Mouse (Mus musculus) MEL (cell line): ENCODE data around the gene Col15a1. TPM values are rescaled to one million over a fixed set of nuclear protein-coding genes. Genes with fewer than 3 reads are reported as not detected.

Source experiments
- DNase-seq: peaks from one replicate; pipeline ENCODE4 v3.0.0; 2011; ENCODE audit warnings: low read depth, low spot score
- H3K27ac ChIP-seq: 2 replicates; pipeline ENCODE4 v1.5.1; 2012; ENCODE audit warnings: low read depth, mild to moderate bottlenecking, control low read depth, low read length, moderate library complexity; ENCODE audit not compliant: control insufficient read depth
- H3K27me3 ChIP-seq, 2 experiments: fragments of 150-350 bp in 1 of 2; sonication (generic) in 1 of 2; 2 replicates each; pipeline ENCODE4 v1.6.1; 2012; ENCODE audit warnings: low read length in 2 of 2, mild to moderate bottlenecking in 2 of 2, improper control_type of control experiment in 1 of 2, moderate library complexity in 1 of 2; ENCODE audit not compliant: insufficient read depth in 2 of 2, control insufficient read depth in 1 of 2
- H3K36me3 ChIP-seq, 2 experiments: 2 replicates each; pipeline ENCODE4 v1.6.1; 2012 to 2014; ENCODE audit warnings: low read length in 2 of 2, improper control_type of control experiment in 1 of 2, inconsistent platforms in 1 of 2, mild to moderate bottlenecking in 1 of 2; ENCODE audit not compliant: insufficient read depth in 2 of 2, control insufficient read depth in 1 of 2
- H3K4me1 ChIP-seq, 2 experiments: fragments of 150-350 bp in 1 of 2; sonication (generic) in 1 of 2; 2 replicates each; pipeline ENCODE4 v1.6.1; 2012; ENCODE audit warnings: low read length in 2 of 2, improper control_type of control experiment in 1 of 2, mild to moderate bottlenecking in 1 of 2; ENCODE audit not compliant: insufficient read depth in 2 of 2, control insufficient read depth in 1 of 2
- H3K4me3 ChIP-seq, 2 experiments: fragments of 150-350 bp in 1 of 2; sonication (generic) in 1 of 2; 2 replicates each; pipeline ENCODE4 v1.5.1; 2012; ENCODE audit warnings: low read depth in 2 of 2, low read length in 2 of 2, mild to moderate bottlenecking in 2 of 2, moderate library complexity in 2 of 2, control low read depth in 1 of 2, improper control_type of control experiment in 1 of 2; ENCODE audit not compliant: control insufficient read depth in 1 of 2, insufficient read depth in 1 of 2
- H3K79me2 ChIP-seq: 2 replicates; pipeline ENCODE4 v1.6.1; 2012; ENCODE audit warnings: mild to moderate bottlenecking, low read length, moderate library complexity; ENCODE audit not compliant: control insufficient read depth, poor library complexity, insufficient read depth
- H3K9ac ChIP-seq: 2 replicates; pipeline ENCODE4 v1.6.1; 2012; ENCODE audit warnings: low read depth, mild to moderate bottlenecking, control low read depth, low read length, moderate library complexity; ENCODE audit not compliant: control insufficient read depth, poor library complexity, severe bottlenecking
- H3K9me3 ChIP-seq: fragments of 150-350 bp; sonication (generic); replicated peaks from 2 replicates; pipeline ENCODE4 v1.6.1; 2012; ENCODE audit warnings: mild to moderate bottlenecking, low read length, improper control_type of control experiment, moderate library complexity; ENCODE audit not compliant: insufficient read depth
- BHLHE40 ChIP-seq: IDR thresholded peaks from 2 replicates; pipeline ENCODE4 v1.6.1; 2012; ENCODE audit warnings: low read depth, mild to moderate bottlenecking, inconsistent platforms, low read length, improper control_type of control experiment, borderline replicate concordance
- EP300 ChIP-seq, 2 experiments: IDR thresholded peaks; 2 replicates each; pipeline ENCODE4 v1.6.1; 2011; ENCODE audit warnings: improper control_type of control experiment in 2 of 2, low read length in 2 of 2, low read depth in 1 of 2, mild to moderate bottlenecking in 1 of 2
- ETS1 ChIP-seq: IDR thresholded peaks from 2 replicates; pipeline ENCODE4 v1.6.1; 2012; ENCODE audit warnings: low read depth, mild to moderate bottlenecking, inconsistent platforms, low read length, improper control_type of control experiment, moderate library complexity
- GABPA ChIP-seq: IDR thresholded peaks from 2 replicates; pipeline ENCODE4 v1.6.1; 2012; ENCODE audit warnings: low read depth, mild to moderate bottlenecking, inconsistent platforms, low read length, improper control_type of control experiment, moderate library complexity
- GATA1 ChIP-seq: IDR thresholded peaks from 2 replicates; pipeline ENCODE4 v1.6.1; 2011; ENCODE audit warnings: low read depth, low read length, improper control_type of control experiment
- HCFC1 ChIP-seq: IDR thresholded peaks from 2 replicates; pipeline ENCODE4 v1.6.1; 2012; ENCODE audit warnings: low read depth, mild to moderate bottlenecking, inconsistent platforms, low read length, improper control_type of control experiment, moderate library complexity
- JUND ChIP-seq: IDR thresholded peaks from 2 replicates; pipeline ENCODE4 v1.6.1; 2011; ENCODE audit warnings: low read depth, mild to moderate bottlenecking, improper control_type of control experiment, low read length
- MAZ ChIP-seq: IDR thresholded peaks from 2 replicates; pipeline ENCODE4 v1.6.1; 2012; ENCODE audit warnings: low read depth, mild to moderate bottlenecking, inconsistent platforms, low read length, improper control_type of control experiment
- MEF2A ChIP-seq: IDR thresholded peaks from 2 replicates; pipeline ENCODE4 v1.6.1; 2014; ENCODE audit warnings: low read depth, mild to moderate bottlenecking, inconsistent platforms, low read length, improper control_type of control experiment; ENCODE audit not compliant: poor library complexity, insufficient replicate concordance, severe bottlenecking; ENCODE audit errors: extremely low read depth
- NELFE ChIP-seq: IDR thresholded peaks from 2 replicates; pipeline ENCODE4 v1.6.1; 2011; ENCODE audit warnings: low read depth, low read length, improper control_type of control experiment
- POLR2A ChIP-seq, 2 experiments: IDR thresholded peaks; 2 replicates each; pipeline ENCODE4 v1.6.1; 2011 to 2012; ENCODE audit warnings: low read length in 2 of 2, mild to moderate bottlenecking in 2 of 2, control low read depth in 1 of 2, improper control_type of control experiment in 1 of 2, low read depth in 1 of 2, moderate library complexity in 1 of 2; ENCODE audit not compliant: control insufficient read depth in 1 of 2, insufficient read depth in 1 of 2, poor library complexity in 1 of 2
- POLR2AphosphoS2 ChIP-seq: IDR thresholded peaks from 2 replicates; pipeline ENCODE4 v1.6.1; 2011; ENCODE audit warnings: low read length, improper control_type of control experiment
- RCOR1 ChIP-seq: IDR thresholded peaks from 2 replicates; pipeline ENCODE4 v1.6.1; 2012; ENCODE audit warnings: low read depth, mild to moderate bottlenecking, inconsistent platforms, low read length, improper control_type of control experiment
- SIN3A ChIP-seq: IDR thresholded peaks from 2 replicates; pipeline ENCODE4 v1.6.1; 2012; ENCODE audit warnings: low read length, improper control_type of control experiment, inconsistent platforms
- SMC3 ChIP-seq: IDR thresholded peaks from 2 replicates; pipeline ENCODE4 v1.6.1; 2011; ENCODE audit warnings: low read depth, low read length, improper control_type of control experiment
- TCF12 ChIP-seq: IDR thresholded peaks from 2 replicates; pipeline ENCODE4 v1.6.1; 2014; ENCODE audit warnings: low read depth, mild to moderate bottlenecking, inconsistent platforms, low read length, improper control_type of control experiment, moderate library complexity
- USF1 ChIP-seq: IDR thresholded peaks from 2 replicates; pipeline ENCODE4 v1.6.1; 2014; ENCODE audit warnings: low read depth, mild to moderate bottlenecking, inconsistent platforms, low read length, improper control_type of control experiment, moderate library complexity
- ZC3H11A ChIP-seq: IDR thresholded peaks from 2 replicates; pipeline ENCODE4 v1.6.1; 2012; ENCODE audit warnings: low read depth, mild to moderate bottlenecking, inconsistent platforms, low read length, improper control_type of control experiment
- ZKSCAN1 ChIP-seq: IDR thresholded peaks from 2 replicates; pipeline ENCODE4 v1.6.1; 2012; ENCODE audit warnings: low read depth, mild to moderate bottlenecking, inconsistent platforms, low read length, improper control_type of control experiment, moderate library complexity
- ZNF384 ChIP-seq: IDR thresholded peaks from 2 replicates; pipeline ENCODE4 v1.6.1; 2012; ENCODE audit warnings: low read depth, mild to moderate bottlenecking, inconsistent platforms, low read length, improper control_type of control experiment
- polyA plus RNA-seq, 2 experiments: library from polyadenylated mRNA; stranded (reverse) in 1 of 2; unstranded in 1 of 2; fragments of >175 nt in 1 of 2; fragments of >200 nt in 1 of 2; gene quantifications; 2 replicates each; pipeline versions ENCODE4 v1.2.1 to v1.2.4; 2012; ENCODE audit warnings: low replicate concordance in 2 of 2, low read depth in 1 of 2; ENCODE audit not compliant: insufficient read length in 2 of 2, insufficient read depth in 1 of 2, missing spikeins in 1 of 2
- total RNA-seq: library from RNA; depleted of rRNA; stranded (reverse); fragments of 300-350 nt; gene quantifications from 2 replicates; pipeline ENCODE4 v1.2.3, GENCODE M21; 2012

Gene Col15a1
- total and polyA plus RNA-seq, 3 experiments: 2.2 to 2.6 TPM; not detected in 1

- H3K9ac ChIP-seq: no peak overlapping the region
- no peak for DNase-seq
- no peaks in the 10 kb centered on the region for H3K79me2 ChIP-seq
- TF ChIP-seq GATA1: no peak
- no peak for TF ChIP-seq NELFE
- no peak for TF ChIP-seq SMC3
- TF ChIP-seq RCOR1: no peak
- no peak for TF ChIP-seq ETS1
- TF ChIP-seq ZKSCAN1: no peak
- no peak for TF ChIP-seq EP300 (IDR thresholded peaks at IDR 0.05; ENCODE audit: low read depth in 1 of 2, low read length in 2 of 2)
- TF ChIP-seq BHLHE40: no peak
- no peak for TF ChIP-seq JUND
- no peak for TF ChIP-seq HCFC1
- no peak for TF ChIP-seq POLR2AphosphoS2
- no peak for TF ChIP-seq ZC3H11A
- no peaks in the 10 kb centered on the region for H3K36me3 ChIP-seq
- H3K27me3 ChIP-seq: no peaks in the 10 kb centered on the region; a peak in 1 of 4 replicates
- H3K27ac ChIP-seq: no peak overlapping the region
- no peak overlapping the region for H3K4me3 ChIP-seq
- no peaks in the 10 kb centered on the region for H3K9me3 ChIP-seq
- H3K4me1 ChIP-seq: no peaks in the 10 kb centered on the region
These were observed 46.0 kb upstream of the Col15a1 start for GRCm38 (mm10) chr4:47161756-47162587.

DNA sequence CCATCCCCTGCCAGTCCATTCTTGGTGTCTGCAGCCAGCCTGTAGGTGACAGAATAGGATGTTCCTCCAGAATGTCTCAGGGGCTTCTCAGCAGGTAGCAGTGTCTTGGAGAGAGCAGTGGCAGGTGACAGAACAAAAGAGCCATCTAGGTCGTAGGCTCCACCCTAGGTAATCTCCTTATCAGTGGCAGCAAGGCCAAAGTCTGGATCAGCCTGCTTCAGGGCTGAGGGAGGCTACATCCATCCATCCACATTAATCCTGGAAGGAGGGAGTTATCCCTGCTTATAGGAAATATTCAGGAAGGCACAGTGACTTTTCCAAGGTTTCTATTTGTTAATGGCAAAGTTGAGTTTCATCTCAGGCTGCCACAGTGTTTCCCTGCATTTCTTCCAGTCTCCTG lies 35.6 kb upstream of the Col15a1 start:
- H3K4me3 ChIP-seq: no peak overlapping the region
- no peak for TF ChIP-seq MEF2A
- no peak for TF ChIP-seq USF1
- no peak for TF ChIP-seq HCFC1
- no peak for TF ChIP-seq MAZ
- TF ChIP-seq ETS1: no peak
- TF ChIP-seq RCOR1: no peak
- TF ChIP-seq NELFE: no peak
- no peak for TF ChIP-seq TCF12
- TF ChIP-seq GABPA: no peak
- no peak for TF ChIP-seq ZNF384
- no peak for TF ChIP-seq ZC3H11A
- no peak for TF ChIP-seq SIN3A
- TF ChIP-seq POLR2A (IDR thresholded peaks at IDR 0.05; ENCODE audit: control insufficient read depth in 1 of 2, insufficient read depth in 1 of 2, low read depth in 1 of 2, low read length in 2 of 2, poor library complexity in 1 of 2): no peak
- H3K27ac ChIP-seq: no peak overlapping the region
- H3K79me2 ChIP-seq: no peaks in the 10 kb centered on the region
- no peaks in the 10 kb centered on the region for H3K4me1 ChIP-seq
- no peak for DNase-seq
- no peaks in the 10 kb centered on the region for H3K36me3 ChIP-seq
- H3K9ac ChIP-seq: no peak overlapping the region
- H3K9me3 ChIP-seq: no peaks in the 10 kb centered on the region
- peaks cover 0 to 3% of the 10 kb centered on the region in 2 experiments; a peak in 1 of 4 replicates for H3K27me3 ChIP-seq
